Mouse (Mus musculus) layer of hippocampus, adult 9-11 months (tissue): ENCODE data around the gene Zcwpw1.
A peak's percentile ranks its signal among the peaks of the same experiment; 100 is the strongest.

Source experiments
- DNase-seq: peaks from one replicate; pipeline ENCODE4 v3.0.0; 2022

The Zcwpw1 gene

DNA sequence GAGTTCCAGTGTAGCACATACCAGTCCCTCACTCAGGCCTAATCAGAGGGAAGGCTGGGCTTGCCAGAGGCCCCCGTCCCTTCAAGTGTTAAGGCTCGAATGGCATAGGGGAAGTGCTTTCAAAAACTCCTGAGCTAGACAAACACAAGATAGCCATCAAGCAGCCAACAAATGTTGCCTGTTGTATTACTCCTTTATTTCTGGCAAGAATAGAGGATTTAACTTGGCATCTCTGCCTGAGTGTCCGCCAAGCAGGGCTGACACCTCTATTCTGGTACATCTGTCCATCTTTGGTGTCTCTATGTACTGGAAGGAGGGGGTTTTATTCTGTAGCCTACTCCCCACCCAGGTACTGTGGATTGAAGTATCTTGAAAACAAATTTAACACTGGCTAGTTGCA lies 31.5 kb upstream of the Zcwpw1 start:
- no peak for DNase-seq

DNA sequence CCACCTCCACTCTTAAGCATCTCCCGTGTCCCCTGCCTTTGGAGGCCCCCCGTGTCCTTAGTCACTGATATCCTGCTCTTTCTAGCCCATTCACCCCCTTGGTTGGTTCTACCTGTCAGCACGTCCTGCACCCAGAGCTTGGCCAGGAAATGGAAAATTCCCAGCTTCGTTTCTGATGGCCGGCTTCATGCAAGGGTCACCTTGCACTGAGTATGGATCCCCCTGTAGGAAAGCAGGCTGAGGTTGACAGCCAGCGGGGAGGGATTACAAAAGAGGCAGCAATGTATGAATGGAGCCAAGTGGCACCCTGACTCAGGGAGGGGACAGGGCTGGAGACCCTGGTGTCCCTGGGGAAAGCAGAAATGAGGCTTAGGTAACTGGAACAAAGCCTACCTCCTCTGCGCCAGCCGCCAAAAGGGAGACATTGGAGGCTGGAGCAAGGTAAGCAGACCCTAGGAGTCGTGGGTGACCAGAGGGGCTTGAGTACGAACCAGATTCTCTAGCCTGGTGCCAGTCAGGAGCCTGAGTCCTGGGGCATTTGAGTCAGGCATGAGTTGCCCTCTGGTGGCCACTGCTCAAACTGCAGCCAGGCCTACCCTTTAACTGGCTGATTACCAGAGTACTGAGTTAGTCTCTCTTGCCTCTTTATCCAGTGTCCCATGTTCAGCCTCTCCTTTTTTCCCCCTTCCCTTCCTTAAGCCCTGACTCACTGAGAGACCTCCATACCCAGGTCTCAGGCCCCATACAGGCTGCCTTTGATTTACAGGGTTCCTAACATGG lies 30.5 kb upstream of the Zcwpw1 start:
- peak; percentile 90 for DNase-seq

DNA sequence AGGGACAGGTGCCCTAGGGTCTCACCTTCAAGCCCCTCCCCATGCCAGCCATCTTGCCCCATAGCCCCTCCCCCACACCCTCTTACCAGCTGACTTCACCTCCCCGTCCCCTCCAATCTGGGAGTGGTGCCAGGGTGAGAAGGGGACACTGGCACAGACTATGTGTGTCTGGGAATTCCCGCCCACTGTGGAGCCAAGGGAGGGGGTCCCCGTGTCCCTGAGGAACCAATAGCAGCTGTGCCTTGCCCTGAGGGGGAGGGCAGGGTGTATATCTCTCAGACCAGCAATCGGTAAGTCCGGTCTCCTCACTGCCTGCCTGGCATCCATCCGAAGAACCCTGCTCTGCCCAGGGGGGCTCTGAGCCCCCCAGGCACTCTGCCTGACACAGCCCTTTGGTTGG lies 29.7 kb upstream of the Zcwpw1 start:
- DNase-seq: peak; percentile 95

DNA sequence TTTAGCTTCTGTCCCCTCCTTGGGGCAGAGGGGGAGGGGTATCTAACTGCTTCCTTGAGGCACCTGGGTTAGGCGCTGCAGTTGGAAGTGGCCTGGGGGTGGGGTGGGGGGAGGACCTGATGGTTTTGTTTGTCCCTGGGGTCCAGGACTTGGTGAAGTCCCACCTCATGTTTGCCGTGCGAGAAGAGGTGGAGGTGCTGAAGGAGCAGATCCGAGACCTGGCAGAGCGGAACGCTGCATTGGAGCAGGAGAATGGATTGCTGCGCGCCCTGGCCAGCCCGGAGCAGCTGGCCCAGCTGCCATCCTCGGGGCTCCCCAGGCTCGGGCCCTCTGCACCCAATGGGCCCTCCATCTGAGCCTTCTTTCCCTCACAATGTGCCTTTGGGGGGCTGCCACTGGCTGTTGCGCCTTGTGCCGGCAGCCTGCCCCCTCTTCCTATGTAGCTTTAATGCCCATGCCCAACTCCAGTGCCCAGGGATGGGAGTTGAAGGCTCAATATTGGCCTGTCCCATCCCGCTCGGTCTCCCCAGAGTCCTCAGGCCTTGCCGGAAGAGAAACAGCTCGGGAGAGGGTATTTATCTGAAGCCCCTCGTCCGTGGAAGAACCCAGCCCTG lies 28.6 kb upstream of the Zcwpw1 start:
- no peak for DNase-seq

DNA sequence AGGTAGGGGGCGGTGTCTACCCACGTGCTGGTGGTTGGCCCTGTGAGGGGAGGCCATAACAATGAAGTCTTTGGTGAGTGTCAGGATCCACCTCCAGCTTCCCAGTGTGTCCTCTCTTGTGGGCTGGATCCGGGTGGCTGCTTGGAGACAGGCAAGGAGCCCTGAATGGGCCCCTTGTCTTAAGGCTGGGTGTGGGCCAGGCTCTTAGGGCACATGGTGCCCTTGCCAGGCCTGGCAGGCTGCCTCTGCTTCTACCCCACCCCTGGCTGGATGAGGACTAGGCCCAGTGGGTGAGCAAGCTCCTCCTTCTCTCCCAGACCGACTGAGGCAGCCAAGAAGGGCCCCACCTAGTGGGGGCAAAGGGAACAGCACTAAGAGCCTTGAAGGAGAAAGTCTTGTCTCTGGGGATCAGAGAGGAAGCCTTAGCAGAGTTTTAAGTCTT lies 27.6 kb upstream of the Zcwpw1 start:
- DNase-seq: peak; percentile 97

DNA sequence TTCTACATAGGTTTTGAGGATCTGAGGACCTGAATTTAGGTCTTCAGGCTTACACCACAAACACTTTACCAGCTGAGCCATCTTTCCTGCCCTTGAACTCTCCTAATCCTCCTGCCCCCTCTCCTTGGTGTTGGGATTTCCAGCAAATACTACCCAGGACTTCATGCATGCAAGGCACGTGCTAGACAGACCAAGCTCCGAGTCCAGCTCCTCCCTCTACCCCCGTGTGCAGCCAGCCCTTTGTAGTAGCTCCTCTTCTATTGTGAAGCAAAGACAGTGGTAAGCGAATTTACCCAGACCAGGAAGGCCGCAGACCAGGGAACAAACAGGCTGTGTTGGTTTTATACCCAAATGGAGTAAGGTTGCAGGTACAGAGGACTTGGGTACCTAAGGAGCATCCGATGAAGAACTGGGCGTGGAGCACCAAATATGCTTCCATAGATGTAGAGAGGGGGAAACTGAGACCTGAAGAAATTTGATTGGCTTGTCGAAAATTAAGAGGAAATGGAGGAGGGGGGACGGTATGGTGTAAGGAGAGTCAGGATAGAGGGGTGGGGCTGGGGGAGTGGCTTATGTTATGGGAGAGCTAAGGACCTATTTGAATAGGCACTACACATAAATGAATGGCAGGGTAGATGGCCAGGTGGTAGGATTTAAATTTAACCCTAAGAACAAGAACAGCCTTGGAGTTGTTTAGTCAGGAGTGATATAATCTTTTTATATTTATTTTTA lies 22.8 kb upstream of the Zcwpw1 start:
- no peak for DNase-seq

DNA sequence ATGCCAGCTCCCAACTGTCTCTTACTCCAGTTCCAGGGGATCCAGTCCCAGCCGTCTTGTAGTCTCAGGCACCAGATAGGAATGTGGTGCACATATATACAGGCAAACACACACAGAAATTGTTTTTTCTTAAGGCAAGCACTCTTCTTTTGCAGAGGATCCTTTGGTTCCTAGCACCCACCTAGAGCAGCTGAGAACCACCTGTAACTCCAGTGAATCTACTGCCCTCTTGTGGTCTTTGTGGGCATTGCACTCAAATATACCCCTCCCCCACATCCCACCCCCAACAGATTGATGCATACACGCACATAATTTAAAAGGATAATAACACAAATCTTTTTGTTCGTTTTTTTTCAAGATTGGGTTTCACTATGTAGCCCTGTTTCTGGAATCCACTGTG lies 21.3 kb upstream of the Zcwpw1 start:
- no peak for DNase-seq

DNA sequence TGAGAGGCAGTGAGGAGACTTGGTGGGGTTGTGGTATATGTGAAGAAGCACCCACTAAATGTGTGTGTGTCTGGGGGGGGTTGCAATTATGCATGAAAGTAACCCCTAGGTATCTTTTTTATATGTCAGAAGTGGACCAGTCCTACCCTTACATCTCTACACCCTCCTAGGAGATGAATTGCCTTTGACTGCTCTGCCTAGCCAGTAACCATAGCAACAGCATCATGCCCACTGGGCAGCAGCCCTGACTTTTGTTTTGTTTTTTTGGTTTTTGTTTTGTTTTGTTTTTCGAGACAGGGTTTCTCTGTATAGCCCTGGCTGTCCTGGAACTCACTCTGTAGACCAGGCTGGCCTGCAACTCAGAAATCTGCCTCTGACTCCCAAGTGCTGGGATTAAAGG lies 19.1 kb upstream of the Zcwpw1 start:
- DNase-seq: no peak

DNA sequence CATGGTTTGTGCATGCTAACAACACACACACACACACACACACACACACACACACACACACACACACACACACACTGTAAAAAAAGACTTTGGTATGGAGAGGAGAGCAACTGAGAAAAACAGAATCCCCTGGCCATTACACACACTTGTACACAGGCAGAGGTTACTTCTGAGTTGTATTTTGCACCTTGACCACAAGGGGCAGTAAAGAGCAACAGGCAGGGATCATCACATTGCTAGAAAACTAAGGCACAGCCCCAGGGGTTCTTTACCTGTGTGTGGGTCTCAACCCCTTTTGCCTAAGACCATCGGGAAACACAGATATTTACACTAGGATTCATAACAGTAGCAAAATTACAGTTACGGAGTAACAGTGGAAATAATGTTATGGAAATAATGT lies 16.9 kb upstream of the Zcwpw1 start:
- no peak for DNase-seq

DNA sequence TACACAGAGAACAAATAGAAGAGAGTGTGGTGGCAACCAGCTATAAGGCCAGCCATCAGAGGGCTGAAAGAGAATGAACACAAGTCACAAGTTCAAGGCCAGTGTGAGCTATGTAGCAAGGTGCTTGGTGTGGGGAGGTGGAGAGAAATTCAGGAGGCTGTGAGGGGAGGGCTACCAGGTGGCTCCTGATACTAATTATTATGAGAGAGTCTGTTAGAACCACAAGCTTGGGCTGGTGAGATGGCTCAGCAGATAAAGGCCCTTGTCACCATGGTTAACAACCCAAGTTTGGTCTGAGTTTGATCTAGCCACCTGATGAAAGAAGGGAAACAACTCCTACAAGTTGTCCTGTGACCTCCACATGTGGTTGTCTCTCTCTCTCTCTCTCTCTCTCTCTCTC lies 14.8 kb upstream of the Zcwpw1 start:
- DNase-seq: no peak

DNA sequence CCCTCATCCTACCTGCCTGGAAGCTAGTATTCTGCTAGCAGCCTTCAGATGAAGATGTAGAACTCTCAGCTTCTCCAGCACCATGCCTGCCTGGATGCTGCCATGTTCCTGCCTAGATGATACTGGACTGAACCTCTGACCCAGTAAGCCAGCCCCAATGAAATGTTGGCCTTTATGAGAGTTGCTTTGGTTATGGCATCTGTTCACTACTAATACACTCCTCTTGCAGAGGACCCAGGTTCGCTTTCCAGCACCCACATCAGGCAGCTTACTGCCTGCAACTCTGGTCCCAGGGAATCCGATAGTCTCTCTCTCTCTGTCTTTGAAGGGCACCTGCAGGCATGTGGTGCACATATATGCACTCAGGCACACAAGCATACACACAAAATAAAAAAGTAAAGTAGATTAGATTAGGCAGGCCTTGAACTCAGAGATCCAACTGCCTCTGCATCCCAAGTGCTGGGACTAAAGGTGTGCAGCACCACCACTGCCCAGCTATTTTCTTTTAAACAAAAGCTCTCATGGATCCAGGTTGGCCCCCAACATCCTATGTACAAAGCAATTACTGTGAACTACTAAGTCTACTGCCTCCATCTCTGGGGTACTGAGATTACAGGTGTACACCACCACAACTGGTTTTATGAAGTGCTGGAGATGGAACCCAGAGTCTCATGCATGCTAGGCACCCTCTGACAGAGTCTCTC lies 11.9 kb upstream of the Zcwpw1 start:
- DNase-seq: peak; percentile 2

DNA sequence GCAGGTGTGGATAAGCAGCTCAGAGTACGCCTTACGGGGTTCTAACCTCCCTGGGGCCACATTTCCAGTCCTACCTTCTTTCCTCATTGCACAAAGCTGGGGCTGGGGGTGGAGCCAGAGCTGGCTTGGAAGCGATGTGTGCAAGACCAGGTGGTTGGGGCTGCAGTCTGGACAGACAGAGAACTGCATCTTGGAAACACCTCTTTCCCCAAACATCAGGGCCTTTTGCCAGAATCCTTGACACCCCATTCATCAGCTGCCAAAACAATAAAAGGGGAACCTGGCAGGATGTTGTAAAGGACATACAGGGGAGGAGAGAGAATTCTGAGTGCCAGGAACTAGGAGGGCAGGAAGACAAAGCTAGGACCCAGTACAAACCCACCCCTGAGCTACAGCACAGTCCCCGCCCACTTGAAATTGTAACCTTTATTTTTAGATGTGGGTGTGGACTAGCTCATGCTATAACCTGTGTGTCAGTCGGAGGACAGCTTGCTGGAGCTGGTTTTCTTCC lies 11.1 kb upstream of the Zcwpw1 start:
- no peak for DNase-seq

DNA sequence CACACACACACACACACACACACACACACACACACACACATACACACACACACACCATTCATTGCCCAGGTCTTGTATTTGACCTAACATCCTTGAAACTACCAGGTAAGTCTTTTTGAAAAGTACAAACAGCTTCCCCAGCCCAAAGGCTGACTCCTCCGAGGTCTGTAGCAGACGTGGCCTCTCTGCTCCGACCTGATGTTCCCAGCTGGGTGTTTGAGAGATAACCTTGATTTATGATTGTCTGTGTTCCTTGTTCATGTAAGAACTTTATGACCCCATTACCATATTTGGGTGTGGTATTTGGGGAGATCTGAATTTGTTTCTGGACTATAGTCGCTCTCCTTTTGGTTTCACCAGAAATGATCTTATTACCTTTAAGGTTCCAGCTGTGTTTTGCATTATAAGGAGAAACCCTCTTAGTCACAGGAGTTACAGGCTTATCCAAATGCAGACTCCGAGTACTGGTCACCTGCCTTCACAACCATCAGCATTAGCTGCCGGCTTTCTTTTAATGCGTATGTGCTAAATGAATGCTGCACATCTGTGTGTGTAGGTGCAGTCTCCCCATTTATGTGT lies 10.2 kb upstream of the Zcwpw1 start:
- DNase-seq: no peak

DNA sequence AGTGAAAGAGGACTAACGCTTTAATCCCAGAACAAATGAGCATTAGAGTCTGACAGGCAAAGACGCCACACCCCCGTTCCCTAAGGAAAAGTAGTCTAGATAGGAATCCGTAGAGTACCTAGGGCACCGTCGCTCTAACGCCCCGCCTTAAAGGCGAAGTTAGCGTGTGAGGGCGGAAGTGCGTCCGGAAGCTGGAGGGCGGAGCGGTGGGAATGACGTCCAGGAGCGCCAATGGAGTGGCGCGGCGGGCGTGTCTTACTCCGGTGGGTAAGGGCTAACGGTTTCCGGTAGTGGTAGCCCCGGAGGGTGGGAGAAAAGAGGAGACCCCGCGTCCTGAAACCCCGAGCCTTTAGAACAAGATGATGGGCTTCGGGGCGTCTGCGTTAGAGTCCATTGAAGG lies 9.0 kb upstream of the Zcwpw1 start, which contains the start of gene Ppp1r35:
TSS of gene Ppp1r35 (plus strand) at position 215 of the 400 bp plus-strand sequence.
- DNase-seq: peak; percentile 96

DNA sequence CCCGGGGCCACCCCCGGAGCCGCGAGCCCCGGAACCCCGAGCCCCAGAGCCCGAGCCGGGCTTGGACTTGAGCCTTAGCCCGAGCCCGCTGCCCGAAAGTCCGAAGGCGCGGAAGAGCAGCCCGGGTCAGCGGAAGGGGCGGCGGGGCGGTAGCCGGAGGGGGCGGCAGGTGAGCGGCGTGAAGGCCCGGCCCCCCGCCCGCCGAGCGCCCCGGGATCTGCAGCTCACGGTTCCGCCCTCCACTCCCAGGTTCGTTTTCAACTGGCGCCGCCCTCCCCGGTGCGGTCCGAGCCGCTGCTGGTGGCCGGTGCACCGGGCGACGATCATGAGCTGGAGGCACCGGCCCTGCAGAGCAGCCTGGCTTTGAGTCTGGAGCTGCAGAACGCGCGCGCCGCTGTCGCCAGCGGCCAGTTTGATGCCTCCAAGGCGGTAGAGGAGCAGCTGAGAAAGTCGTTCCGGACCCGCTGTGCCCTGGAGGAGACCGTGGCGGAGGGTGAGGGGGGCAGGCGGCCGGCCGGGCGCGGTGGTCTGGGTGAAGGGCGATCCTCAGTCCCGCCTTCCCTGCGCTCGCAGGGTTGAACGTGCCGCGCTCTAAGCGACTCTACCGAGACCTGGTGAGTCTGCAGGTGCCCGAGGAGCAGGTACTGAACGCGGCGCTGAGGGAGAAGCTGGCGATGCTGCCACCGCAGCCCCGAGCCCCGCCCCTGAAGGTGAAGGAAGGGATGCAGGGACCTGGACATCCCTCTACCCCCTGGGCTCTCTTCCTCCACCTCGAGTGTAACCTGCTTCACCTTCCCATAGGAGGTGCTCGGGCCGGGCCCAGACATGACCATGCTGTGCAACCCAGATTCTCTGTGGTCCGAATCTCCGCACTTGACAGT lies 8.3 kb upstream of the Zcwpw1 start:
- no peak for DNase-seq

DNA sequence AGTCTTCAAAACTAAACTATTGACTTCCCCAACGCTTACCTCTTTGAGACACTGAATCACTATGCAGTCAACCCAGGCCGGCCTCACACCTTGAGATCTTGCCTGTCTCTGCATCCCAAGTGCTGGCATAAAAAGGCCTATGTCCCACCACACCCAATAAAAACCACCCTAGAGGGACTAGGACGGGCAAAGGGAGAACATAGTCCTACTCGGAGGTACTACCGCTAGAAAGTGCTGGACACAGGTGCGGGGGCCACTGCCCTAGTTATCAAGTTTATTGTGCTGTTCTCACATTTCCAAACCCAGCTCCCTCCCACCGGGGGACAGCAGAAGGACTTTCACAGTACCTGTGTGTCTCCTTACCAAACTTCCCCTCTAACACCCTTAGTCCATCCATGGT lies 5.9 kb upstream of the Zcwpw1 start:
- DNase-seq: no peak

DNA sequence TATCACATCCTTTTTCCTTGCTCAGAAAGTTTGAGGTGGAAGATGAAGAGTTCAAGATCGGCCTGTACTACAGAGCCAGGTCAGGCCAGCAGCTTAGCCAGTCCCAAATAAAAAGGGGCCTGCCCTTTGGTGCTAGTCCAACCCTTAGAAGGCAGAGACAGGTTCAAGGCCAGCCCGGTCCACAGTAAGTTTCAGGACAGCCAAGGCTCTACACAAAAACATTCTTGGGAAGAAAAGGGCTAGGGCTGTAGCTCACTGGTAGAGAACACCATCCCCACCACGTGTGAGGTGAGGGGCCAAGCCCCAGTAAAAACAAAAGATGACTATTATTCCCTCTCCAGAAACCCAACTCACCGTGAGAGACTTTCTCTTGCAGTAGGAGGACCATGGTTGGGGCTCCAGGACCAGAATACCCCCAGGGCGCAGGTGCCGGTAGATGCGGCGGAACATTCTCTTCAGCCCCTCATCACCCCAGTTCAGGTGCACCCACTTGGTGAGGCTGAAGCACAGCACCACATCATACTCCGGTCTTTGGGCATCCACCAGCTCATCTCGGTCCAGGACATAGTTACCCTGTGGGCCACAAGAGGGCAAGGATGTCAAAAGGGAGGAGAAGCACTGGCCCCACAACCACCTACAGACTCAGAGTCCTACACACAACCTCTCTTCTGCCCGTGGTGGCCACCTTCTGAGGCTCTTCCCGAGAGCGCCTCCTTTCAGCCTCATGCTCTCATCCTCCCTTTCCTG lies 4.6 kb upstream of the Zcwpw1 start:
- DNase-seq: no peak

DNA sequence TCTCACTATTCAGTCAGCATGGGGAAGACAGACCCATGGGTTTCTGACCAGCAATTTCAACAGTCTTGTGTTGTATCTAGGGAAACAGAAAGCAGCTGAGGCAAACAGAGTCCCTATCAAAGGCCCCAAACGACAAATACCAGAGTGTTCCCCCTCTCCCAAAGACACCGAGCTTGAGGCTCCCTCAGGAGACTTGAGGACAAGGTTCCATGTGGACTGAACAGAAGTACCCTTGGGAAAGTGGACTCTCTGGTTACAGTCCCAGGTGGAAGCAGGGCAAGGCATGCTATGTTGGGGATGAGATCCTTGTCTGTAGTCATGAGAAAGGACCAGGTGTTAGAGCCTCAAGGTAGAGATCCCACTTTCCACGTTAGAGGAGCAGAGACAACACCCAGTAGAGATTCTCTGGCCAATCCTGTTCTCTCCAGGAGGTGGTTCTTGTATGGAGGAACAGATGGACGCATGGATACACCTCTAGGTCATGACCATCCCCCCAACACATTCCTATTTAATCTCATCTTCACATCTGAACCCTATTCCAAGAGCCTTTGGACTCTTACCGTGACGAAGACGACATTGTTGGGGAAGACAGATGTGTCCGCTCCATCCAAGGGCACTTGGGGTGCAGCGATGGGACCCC lies 3.6 kb upstream of the Zcwpw1 start:
- DNase-seq: no peak

DNA sequence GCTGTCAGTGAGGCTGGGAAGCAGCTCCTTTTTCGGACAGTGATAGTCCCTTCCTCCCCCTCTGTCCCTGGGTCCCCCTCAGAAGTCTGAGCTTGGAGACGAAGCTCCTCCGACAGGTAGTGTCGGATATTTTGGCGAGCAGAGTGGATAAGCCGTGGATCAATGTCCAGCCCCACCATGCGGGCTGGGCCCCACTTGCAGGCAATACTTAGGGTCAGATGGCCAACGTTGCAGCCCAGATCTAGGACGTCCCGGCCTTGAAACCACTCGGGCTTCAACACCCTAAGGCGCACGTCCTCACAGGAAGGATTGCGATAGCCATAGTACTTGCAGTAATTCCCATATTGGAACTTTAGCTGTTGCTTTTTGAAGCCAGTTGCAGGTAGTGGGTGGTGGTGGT lies 3.1 kb upstream of the Zcwpw1 start:
- DNase-seq: no peak
